Mouse (Mus musculus): ENCODE data around the gene Gtf2ird1.

Gene Gtf2ird1

DNA sequence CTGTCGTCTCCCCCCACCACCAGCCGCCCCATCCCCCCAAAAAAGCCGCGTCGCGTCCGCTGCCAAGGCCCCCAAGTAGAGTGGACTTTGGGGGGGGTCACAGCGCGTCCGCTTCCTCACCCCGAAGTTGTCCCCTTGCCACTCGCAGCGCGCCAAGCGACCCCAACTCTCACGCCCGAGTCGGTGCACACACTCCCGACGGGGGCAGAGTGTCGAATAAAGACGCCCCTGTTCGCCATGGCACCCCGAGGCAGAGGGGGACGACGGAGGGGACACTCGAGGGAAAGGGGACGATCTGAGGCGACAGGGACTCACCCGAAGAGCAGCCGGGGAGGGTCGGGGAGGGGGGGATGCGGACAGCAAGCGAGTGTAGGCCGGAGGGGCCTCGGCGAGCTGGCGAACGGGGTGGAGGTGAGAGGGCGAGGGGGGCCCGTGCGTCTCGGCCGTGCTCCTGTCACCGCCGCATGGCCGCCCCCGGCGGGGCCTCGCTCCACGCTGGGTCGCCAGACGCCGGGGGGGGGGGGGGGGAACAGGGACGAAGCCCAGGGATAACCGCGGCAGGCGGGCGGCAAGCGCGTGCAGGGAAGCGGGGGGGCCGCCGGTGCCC is 142.3 kb downstream of the Gtf2ird1 start:
- peak; percentile 56 to 85 for DNase-seq (ENCODE audit: low spot score in 2 of 2)

DNA sequence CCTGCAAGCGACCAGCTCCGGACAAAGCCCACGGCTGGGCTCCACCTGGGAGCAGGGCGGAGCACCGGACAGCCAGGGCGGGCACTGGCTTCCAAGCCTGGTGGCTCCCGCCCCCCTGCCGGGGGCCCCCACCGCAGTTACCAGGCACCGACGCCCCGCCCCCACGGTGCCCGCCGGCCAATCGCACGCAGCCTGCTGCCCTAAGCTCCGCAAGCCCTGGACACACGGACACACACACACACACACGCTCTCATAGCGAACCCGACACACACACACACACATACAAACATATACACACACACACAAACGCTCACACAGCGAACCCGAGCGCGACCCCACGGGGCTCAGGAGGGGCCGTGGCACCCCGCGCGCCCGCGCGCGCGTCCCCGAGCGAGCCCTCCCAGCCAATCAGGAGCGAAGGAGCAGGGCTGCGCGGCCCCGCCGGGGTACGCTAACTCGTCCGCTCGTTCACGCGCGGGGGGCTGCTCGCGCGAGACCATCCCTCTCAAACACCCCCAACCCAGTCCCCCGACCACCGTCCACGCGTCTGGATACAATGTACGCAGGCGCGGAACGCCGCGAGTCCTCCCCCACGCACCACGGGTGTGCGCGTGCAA is 143.0 kb downstream of the Gtf2ird1 start:
- peak; percentile 92 to 96 for DNase-seq (ENCODE audit: low spot score in 2 of 2)

GRCm38 (mm10) chr5:134312691-134313450 is 143.6 kb downstream of the Gtf2ird1 start:
- DNase-seq (ENCODE audit: low spot score in 2 of 2) = peak in 1 of 2 experiments; percentile 66

DNA sequence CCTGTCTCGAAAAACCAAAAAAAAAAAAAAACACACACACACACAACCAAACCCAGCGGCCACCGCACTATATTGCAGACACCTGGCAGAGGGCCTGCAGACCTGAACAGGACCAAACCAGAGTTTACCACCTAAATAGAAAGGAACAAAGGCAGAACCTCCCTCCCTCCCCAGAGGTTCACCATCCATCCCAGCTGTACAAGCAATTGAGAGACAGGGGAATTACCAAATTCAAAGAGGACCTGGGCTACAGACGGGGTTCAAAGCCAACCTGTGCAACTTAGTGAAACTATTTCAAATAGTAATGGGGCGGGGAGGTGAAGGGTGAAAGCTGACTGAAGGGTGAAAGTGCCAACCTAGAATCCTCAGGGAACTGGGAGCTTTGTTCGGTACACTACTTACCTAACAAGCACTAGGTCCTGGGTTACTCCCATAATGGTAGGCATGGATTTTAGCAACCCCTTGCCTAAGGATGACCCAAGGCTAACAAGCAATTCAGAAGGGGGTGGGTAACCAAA is 144.6 kb downstream of the Gtf2ird1 start:
- no peak for DNase-seq (ENCODE audit: low spot score in 2 of 2)

DNA sequence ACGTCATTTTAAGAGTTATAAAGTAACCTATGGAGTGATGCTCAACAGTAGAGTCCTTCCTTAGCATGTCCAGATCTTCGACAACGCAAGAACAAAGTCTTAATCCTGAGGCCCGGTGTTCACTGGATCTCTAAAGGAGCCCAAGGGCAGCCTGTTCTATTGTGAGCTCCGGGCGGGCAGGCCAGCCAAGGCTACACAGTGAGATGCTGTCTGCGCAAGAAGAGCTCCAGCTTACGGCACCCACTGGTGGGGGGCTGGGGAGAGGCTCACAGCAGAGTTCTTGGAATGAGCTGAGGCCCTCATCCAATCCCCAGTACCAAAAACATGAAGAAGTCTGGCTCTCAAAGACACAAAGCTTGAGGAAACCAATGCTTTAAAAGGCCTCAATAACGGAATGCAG is 146.3 kb downstream of the Gtf2ird1 start:
- no peak for DNase-seq (ENCODE audit: low spot score in 2 of 2)

DNA sequence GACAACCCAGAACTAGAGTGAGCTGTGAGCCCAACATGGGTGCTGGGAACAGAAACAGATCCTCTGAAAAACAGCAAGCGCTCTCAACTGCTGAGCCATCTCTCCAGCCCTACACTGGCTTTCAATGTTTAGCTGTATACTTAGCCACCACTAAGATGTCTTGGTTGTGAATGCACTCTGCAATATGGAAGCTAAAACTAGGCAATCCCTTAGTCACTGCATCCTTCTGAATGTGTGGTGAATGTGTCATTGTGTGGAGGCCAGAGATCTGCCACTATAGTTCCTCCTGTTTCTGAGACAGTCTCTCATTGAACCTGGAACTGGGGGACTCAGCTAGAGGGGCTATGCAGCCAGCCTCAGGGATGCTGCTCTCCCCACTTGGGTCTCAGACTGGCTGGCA is 147.2 kb downstream of the Gtf2ird1 start:
- no peak for DNase-seq (ENCODE audit: low spot score in 2 of 2)
